14 mouse cellular contexts compared by ENCODE assay signal in genomic region chr4:149570498-149570863, GRCm38 (mm10).
"Had no signal": no experiment of that assay in that cellular context is flagged by ENCODE, and none has a peak within 500 bp of the region (broad histone marks: within the 10 kb centered on the region; RNA-seq: fewer than 3 reads in every experiment).

No protein-coding gene starts in this region.

- H3K27ac ChIP-seq: limb, embryonic 13.5 days; midbrain, embryonic 13.5 days; neural tube, embryonic 12.5 days had no signal

- H3K36me3 ChIP-seq: midbrain, embryonic 13.5 days; neural tube, embryonic 12.5 days had no signal

- H3K4me2 ChIP-seq: kidney, embryonic 15.5 days; limb, embryonic 13.5 days; lung, embryonic 14.5 days; midbrain, embryonic 13.5 days; neural tube, embryonic 12.5 days had no signal

- ATAC-seq: inflammation-experienced regulatory T-cells, adult 6 months; midbrain, embryonic 13.5 days had no signal

- DNase-seq: kidney, adult 2 months; kidney, postnatal 14 days; layer of hippocampus, postnatal 36 days; left cerebral cortex, postnatal 4 days; lung, embryonic 14.5 days; right cerebral cortex, postnatal 4 days; thymus, adult 18-20 months; thymus, postnatal 14 days had no signal

- H3K9me3 ChIP-seq: kidney, embryonic 15.5 days; limb, embryonic 13.5 days; megakaryocyte, embryonic 14.5 days; midbrain, embryonic 13.5 days; neural tube, embryonic 12.5 days had no signal

- H3K27me3 ChIP-seq: kidney, embryonic 15.5 days; limb, embryonic 13.5 days; midbrain, embryonic 13.5 days; neural tube, embryonic 12.5 days had no signal

- H3K4me3 ChIP-seq: kidney, embryonic 15.5 days; limb, embryonic 13.5 days; megakaryocyte, embryonic 14.5 days; midbrain, embryonic 13.5 days; neural tube, embryonic 12.5 days had no signal

- H3K9ac ChIP-seq: kidney, embryonic 15.5 days; limb, embryonic 13.5 days; lung, embryonic 14.5 days; midbrain, embryonic 13.5 days; neural tube, embryonic 12.5 days had no signal
